Mouse (Mus musculus): ENCODE results near the gene Zyg11b.

Zyg11b gene

GRCm38 (mm10) chr4:108192821-108193323 lies 108.0 kb downstream of the Zyg11b start:
- CTCF ChIA-PET = interaction anchor here (0.5 to 0.6 kb wide), 2 partner anchors 312 to 571 kb away, joined by 3 to 4 read pairs; no protein-coding TSS in a partner anchor

GRCm38 (mm10) chr4:108182278-108182677 lies 118.6 kb downstream of the Zyg11b start:
- CTCF ChIA-PET = interaction anchor here (1.1 kb wide), 1 partner anchor 351 kb away, joined by 4 read pairs; no protein-coding TSS in a partner anchor

All from spleen, embryonic (tissue).